Mouse (Mus musculus): ENCODE measurements around the gene Fam234b. TPM values are rescaled to one million over a fixed set of nuclear protein-coding genes. Genes with fewer than 3 reads are reported as not detected.

The Fam234b gene
- polyA plus RNA-seq, 1 experiment from 2014 or later = 42.4 TPM

DNA sequence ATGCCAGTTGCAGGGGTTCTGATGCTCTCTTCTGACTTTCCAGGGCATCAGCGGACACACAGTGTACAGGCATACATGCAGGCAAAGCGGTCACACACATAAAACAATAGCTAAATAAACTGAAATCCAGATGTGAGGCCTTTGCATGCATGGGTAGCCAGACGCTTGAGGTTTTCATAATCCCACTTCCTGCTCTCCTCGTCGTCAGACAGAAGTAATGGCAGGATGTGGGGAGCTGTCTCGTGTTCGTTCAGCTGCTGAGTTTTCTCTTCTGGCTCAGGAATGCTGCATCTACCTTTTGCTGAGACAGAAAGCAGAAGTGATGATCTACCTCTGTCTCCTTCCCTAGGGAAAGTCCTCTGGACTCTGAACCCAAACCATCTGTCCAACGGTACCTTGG lies 20.6 kb downstream of the Fam234b start:
- WGBS = 45% methylated on average over 8 of the region's 8 CpGs
- DNase-seq (ENCODE audit: low spot score) = no peak
- no peaks in the 10 kb centered on the region for H3K9me3 ChIP-seq (ENCODE audit: control insufficient read depth, low read length)

DNA sequence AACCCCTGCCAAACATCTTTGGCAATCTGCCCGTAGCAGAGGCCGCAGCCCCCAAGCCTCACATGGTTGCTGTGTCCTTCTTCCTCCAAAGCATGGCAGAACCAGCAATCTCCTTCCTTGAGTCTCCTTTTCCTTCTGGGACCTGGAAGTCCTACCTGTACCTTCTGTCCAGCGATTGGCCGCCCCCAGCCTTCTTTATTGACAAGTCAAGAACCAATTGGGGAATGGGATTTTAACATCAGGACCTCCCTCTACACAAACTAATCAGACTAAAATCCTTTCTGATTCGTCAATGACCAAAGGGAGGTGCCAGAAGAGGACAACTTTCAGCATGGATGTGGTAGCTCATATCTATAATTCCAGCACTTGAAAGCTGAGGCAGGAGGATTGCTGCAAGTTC lies 22.1 kb downstream of the Fam234b start:
- no peak for ATAC-seq (replicated peaks; ENCODE audit: low FRiP score, low TSS enrichment, low read depth)
- no peak overlapping the region for H3K27ac ChIP-seq (ENCODE audit: low read depth)

More for the DNA sequence above, 20.6 kb downstream of the Fam234b start:
- H3K4me3 ChIP-seq (ENCODE audit: low read depth, low read length) = no peak overlapping the region
- peaks cover 32% of the 10 kb centered on the region for H3K36me3 ChIP-seq (ENCODE audit: control insufficient read depth, insufficient read depth, low read length)
- no peaks in the 10 kb centered on the region for H3K27me3 ChIP-seq (replicated peaks; ENCODE audit: control insufficient read depth, insufficient read depth, low read length)
- H3K4me2 ChIP-seq (ENCODE audit: low read length) = no peak overlapping the region
- ATAC-seq (replicated peaks; ENCODE audit: low FRiP score, low TSS enrichment, low read depth) = no peak
- no peak overlapping the region for H3K27ac ChIP-seq (ENCODE audit: low read depth)
- H3K9ac ChIP-seq (ENCODE audit: low read length) = no peak overlapping the region
- no peaks in the 10 kb centered on the region for H3K4me1 ChIP-seq (replicated peaks; ENCODE audit: control insufficient read depth, insufficient read depth, low read length)

DNA sequence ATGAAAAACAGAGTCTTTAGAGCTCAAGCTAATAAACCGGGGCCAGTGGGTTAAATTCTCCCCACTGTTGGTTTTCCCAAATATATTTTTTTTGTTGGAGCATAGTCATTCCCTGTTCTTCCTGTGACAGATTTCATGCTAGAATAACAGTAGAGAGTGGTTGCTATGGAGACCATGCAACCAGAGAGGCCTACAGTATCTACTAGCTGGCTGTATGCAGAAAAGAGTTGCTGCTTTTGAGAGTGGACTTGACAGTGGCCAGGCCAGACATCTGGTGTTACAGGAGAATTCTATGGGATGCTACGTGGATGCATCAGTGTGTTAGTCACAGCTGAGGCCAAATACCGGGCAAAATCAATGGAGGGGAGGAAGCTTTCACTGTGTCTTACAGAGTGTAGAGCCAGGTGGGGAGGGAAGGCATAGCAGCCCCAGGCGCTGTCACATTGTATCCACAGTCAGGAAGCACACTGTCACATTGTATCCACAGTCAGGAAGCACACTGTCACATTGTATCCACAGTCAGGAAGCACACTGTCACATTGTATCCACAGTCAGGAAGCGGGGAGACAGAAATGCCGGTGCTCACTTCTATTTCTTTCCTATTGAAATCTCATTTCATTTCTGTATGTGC lies 26.1 kb downstream of the Fam234b start:
- Histone ChIP-seq H3K4me1 (replicated peaks; ENCODE audit: control insufficient read depth, insufficient read depth, low read length) (no peaks in the 10 kb centered on the region), H3K27ac (ENCODE audit: low read depth) (no peak overlapping the region), H3K9me3 (ENCODE audit: control insufficient read depth, low read length) (no peaks in the 10 kb centered on the region), H3K27me3 (replicated peaks; ENCODE audit: control insufficient read depth, insufficient read depth, low read length) (no peaks in the 10 kb centered on the region), H3K4me3 (ENCODE audit: low read depth, low read length) (no peak overlapping the region), H3K4me2 (ENCODE audit: low read length) (no peak overlapping the region), H3K36me3 (ENCODE audit: control insufficient read depth, insufficient read depth, low read length) (peaks cover 42% of the 10 kb centered on the region), H3K9ac (ENCODE audit: low read length) (no peak overlapping the region)
- DNase-seq (ENCODE audit: low spot score) = no peak
- ATAC-seq (replicated peaks; ENCODE audit: low FRiP score, low TSS enrichment, low read depth) = no peak
- WGBS = 59% methylated on average over 6 of the region's 6 CpGs

More for the DNA sequence above, 22.1 kb downstream of the Fam234b start:
- H3K36me3 ChIP-seq (ENCODE audit: control insufficient read depth, insufficient read depth, low read length) = peaks cover 22% of the 10 kb centered on the region; the same call in 1 of the 2 replicates
- H3K27me3 ChIP-seq (replicated peaks; ENCODE audit: control insufficient read depth, insufficient read depth, low read length) = no peaks in the 10 kb centered on the region
- no peak overlapping the region for H3K4me3 ChIP-seq (ENCODE audit: low read depth, low read length)
- H3K9me3 ChIP-seq (ENCODE audit: control insufficient read depth, low read length) = no peaks in the 10 kb centered on the region
- no peak overlapping the region for H3K9ac ChIP-seq (ENCODE audit: low read length)
- no peak overlapping the region for H3K4me2 ChIP-seq (ENCODE audit: low read length)
- no peaks in the 10 kb centered on the region for H3K4me1 ChIP-seq (replicated peaks; ENCODE audit: control insufficient read depth, insufficient read depth, low read length)
- 92% methylated on average over 5 of the region's 5 CpGs for WGBS
- no peak for DNase-seq (ENCODE audit: low spot score)

DNA sequence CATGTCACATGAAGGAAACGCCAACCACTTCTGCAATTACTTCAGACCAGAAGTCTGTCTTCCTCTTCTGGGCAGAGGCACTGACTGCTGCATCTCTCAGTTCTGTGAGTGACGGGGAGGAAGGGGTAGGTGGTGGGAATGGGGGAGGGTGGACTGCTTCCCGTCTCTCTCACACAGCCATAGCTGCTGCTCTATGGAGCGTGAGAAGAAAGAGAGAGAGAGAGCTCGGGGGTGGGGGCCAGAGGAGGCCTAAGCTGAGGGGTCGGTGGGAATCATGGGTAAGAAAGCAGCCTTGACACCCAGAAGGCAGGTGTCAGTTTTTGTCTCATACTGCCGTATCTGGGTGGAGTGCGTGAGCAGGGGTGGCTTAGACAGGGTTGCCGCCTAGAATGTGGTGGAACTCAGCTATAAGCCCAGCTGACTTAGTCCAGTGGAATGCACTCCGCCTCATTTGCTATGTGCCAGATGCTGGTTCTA lies 30.7 kb downstream of the Fam234b start:
- Histone ChIP-seq H3K4me1 (replicated peaks; ENCODE audit: control insufficient read depth, insufficient read depth, low read length) (no peaks in the 10 kb centered on the region), H3K9me3 (ENCODE audit: control insufficient read depth, low read length) (no peaks in the 10 kb centered on the region), H3K4me3 (ENCODE audit: low read depth, low read length) (no peak overlapping the region), H3K27me3 (replicated peaks; ENCODE audit: control insufficient read depth, insufficient read depth, low read length) (no peaks in the 10 kb centered on the region), H3K27ac (ENCODE audit: low read depth) (no peak overlapping the region), H3K9ac (ENCODE audit: low read length) (no peak overlapping the region), H3K36me3 (ENCODE audit: control insufficient read depth, insufficient read depth, low read length) (peaks cover 37% of the 10 kb centered on the region; the same call in 1 of the 2 replicates), H3K4me2 (ENCODE audit: low read length) (no peak overlapping the region)
- ATAC-seq (replicated peaks; ENCODE audit: low FRiP score, low TSS enrichment, low read depth) (no peak), DNase-seq (ENCODE audit: low spot score) (no peak)
- 68% methylated on average over 10 of the region's 10 CpGs for WGBS

DNA sequence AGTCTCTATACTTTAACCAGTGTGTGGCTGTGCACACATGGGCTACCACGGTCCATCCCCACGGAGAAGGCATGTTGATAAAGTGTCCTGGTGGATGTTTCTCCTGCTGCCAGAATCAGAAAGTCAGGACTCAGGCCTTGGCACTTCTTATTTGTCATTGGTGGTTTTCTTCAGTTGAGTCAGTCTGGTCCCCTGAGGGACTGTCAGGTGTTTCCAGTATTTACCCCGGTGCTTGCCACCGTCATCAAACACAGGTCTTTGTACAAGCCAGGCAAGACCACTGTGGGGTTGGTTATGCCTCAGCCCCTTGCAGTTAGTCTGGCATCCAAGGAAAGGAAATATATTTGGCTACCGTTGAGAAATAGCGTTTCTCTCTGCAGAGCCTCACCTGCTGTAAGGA lies 32.8 kb downstream of the Fam234b start:
- H3K9me3 ChIP-seq (ENCODE audit: control insufficient read depth, low read length) = no peaks in the 10 kb centered on the region
- 85% methylated on average over 6 of the region's 6 CpGs for WGBS
- no peak overlapping the region for H3K9ac ChIP-seq (ENCODE audit: low read length)
- H3K36me3 ChIP-seq (ENCODE audit: control insufficient read depth, insufficient read depth, low read length) = peaks cover 45% of the 10 kb centered on the region
- DNase-seq (ENCODE audit: low spot score) (no peak), ATAC-seq (replicated peaks; ENCODE audit: low FRiP score, low TSS enrichment, low read depth) (no peak)
- H3K27me3 ChIP-seq (replicated peaks; ENCODE audit: control insufficient read depth, insufficient read depth, low read length) = no peaks in the 10 kb centered on the region
- no peak overlapping the region for H3K4me3 ChIP-seq (ENCODE audit: low read depth, low read length)
- H3K4me2 ChIP-seq (ENCODE audit: low read length) = no peak overlapping the region
- H3K27ac ChIP-seq (ENCODE audit: low read depth) = no peak overlapping the region
- no peaks in the 10 kb centered on the region for H3K4me1 ChIP-seq (replicated peaks; ENCODE audit: control insufficient read depth, insufficient read depth, low read length)

DNA sequence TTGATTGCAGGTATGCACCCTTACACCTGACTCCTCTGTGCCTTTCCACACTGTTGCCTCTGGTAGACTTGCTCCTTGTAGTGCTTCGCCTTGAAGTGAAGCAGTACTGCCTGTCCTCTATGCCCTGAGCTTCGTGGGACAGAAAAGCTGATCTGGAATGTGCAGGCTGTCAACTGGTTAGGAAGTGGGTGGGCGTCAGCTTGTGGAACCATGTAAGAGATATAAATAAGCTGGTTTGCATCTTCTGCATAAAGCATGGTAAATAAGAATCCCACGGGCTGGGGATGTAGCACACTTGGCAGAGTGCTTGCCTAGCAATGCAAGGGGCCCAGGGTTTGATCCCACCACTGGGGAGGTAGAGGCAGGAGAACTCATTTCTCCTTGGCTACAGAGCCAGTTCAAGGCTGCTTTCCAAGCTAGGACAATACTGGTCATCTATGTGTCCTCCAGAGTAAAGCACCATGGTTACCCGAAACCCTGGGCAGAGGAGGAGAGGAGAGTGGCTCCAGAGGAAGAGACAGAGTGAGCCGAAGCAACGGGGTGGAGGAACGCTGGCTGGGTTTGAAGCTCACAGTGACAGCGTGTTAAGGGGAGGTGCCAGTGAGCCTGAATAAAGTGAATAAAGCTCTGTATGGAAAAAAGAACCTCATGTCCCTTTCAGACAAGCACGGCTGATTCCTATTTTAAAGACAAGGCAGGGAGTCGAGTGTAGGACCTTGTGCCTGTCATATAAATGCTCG lies 34.8 kb downstream of the Fam234b start:
- Histone ChIP-seq H3K4me2 (ENCODE audit: low read length) (no peak overlapping the region), H3K4me3 (ENCODE audit: low read depth, low read length) (no peak overlapping the region), H3K27me3 (replicated peaks; ENCODE audit: control insufficient read depth, insufficient read depth, low read length) (no peaks in the 10 kb centered on the region), H3K36me3 (ENCODE audit: control insufficient read depth, insufficient read depth, low read length) (peaks cover 32% of the 10 kb centered on the region), H3K9ac (ENCODE audit: low read length) (no peak overlapping the region), H3K9me3 (ENCODE audit: control insufficient read depth, low read length) (no peaks in the 10 kb centered on the region), H3K4me1 (replicated peaks; ENCODE audit: control insufficient read depth, insufficient read depth, low read length) (no peaks in the 10 kb centered on the region), H3K27ac (ENCODE audit: low read depth) (no peak overlapping the region)
- DNase-seq (ENCODE audit: low spot score) (no peak), ATAC-seq (replicated peaks; ENCODE audit: low FRiP score, low TSS enrichment, low read depth) (no peak)
- WGBS = 79% methylated on average over 12 of the region's 12 CpGs

GRCm38 (mm10) chr6:135235742-135236141 lies 38.0 kb downstream of the Fam234b start:
- ATAC-seq (replicated peaks; ENCODE audit: low FRiP score, low TSS enrichment, low read depth) = no peak
- DNase-seq (ENCODE audit: low spot score) = no peak
- no peaks in the 10 kb centered on the region for H3K27me3 ChIP-seq (replicated peaks; ENCODE audit: control insufficient read depth, insufficient read depth, low read length)
- no peaks in the 10 kb centered on the region for H3K9me3 ChIP-seq (ENCODE audit: control insufficient read depth, low read length)
- H3K9ac ChIP-seq (ENCODE audit: low read length) = no peak overlapping the region
- no peak overlapping the region for H3K27ac ChIP-seq (ENCODE audit: low read depth)
- no peak overlapping the region for H3K4me2 ChIP-seq (ENCODE audit: low read length)
- 82% methylated on average over 3 of the region's 3 CpGs for WGBS
- no peaks in the 10 kb centered on the region for H3K4me1 ChIP-seq (replicated peaks; ENCODE audit: control insufficient read depth, insufficient read depth, low read length)
- peaks cover 30% of the 10 kb centered on the region for H3K36me3 ChIP-seq (ENCODE audit: control insufficient read depth, insufficient read depth, low read length)
- H3K4me3 ChIP-seq (ENCODE audit: low read depth, low read length) = no peak overlapping the region

- Histone ChIP-seq H3K27ac (ENCODE audit: low read depth) (no peak overlapping the region), H3K27me3 (replicated peaks; ENCODE audit: control insufficient read depth, insufficient read depth, low read length) (no peaks in the 10 kb centered on the region), H3K36me3 (ENCODE audit: control insufficient read depth, insufficient read depth, low read length) (peaks cover 30% of the 10 kb centered on the region), H3K4me1 (replicated peaks; ENCODE audit: control insufficient read depth, insufficient read depth, low read length) (no peaks in the 10 kb centered on the region), H3K9me3 (ENCODE audit: control insufficient read depth, low read length) (no peaks in the 10 kb centered on the region), H3K4me2 (ENCODE audit: low read length) (no peak overlapping the region), H3K9ac (ENCODE audit: low read length) (no peak overlapping the region), H3K4me3 (ENCODE audit: low read depth, low read length) (no peak overlapping the region)
- 85% methylated on average over 3 of the region's 3 CpGs for WGBS
- no peak for ATAC-seq (replicated peaks; ENCODE audit: low FRiP score, low TSS enrichment, low read depth)
- no peak for DNase-seq (ENCODE audit: low spot score)
Measured at GRCm38 (mm10) chr6:135236576-135236975, 38.8 kb downstream of the Fam234b start.
